Mouse (Mus musculus): ENCODE results near the gene Vps25. TPM values are rescaled to one million over a fixed set of nuclear protein-coding genes. Genes with fewer than 3 reads are reported as not detected.
A peak's percentile ranks its signal among the peaks of the same experiment; 100 is the strongest.

The Vps25 gene
- polyA plus RNA-seq, 1 experiment from 2014 or later, result 118 TPM

DNA sequence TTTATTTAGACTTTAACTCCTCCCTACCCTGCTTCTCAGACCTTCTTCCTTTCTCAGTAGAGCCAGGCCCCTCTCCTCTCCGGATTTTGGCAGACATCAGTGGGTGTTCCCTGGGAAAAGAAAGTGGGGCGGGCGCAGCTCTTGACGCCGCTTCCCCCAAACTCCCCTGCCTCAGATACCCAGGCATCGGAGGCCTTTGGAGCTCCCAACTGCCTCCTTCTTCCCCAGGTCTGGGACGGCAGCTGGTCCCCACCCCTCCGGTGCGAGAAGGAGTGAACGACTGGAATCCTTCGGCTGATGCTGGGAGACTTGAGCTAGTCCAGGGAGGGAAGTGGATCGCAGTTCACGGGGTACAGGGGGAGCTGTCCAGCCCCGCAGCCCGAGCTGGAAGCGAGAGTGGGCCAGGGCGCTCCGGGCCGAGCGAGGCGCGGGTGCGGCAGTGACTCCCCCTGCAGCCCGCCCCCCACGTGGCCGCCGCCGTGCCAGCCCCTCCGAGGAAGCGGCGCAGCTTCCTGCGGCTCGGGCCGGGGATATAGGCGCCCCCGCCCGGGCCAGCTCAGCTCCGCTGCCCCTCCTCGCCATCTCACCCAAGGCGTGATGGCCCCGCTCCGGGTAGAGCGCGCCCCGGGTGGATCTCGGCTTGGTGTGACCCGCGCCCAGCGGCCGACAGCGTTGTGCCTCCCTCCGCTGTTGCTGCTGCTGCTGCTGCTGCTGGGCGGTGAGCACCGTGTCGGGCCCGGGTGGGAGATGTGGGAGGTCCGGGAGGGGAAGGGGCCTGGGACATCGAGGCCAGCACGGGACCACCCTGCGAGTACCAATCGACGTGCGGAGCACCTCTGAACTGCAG lies 7.4 kb upstream of the Vps25 start, which contains the start of gene Ramp2:
TSS of gene Ramp2 (plus strand) at position 174 of the 847 bp plus-strand sequence.
- under 1% methylated on average over 62 of the region's 63 CpGs for WGBS

GRCm38 (mm10) chr11:101246702-101247012 lies 6.8 kb upstream of the Vps25 start:
- Histone ChIP-seq H3K27me3 (peaks cover 23% of the 10 kb centered on the region), H3K4me1 (peaks cover 31% of the 10 kb centered on the region), H3K4me3 (peak overlapping the region; percentile 66), H3K36me3 (no peaks in the 10 kb centered on the region), H3K4me2 (peak overlapping the region; percentile 97), H3K9me3 (no peaks in the 10 kb centered on the region), H3K27ac (peak overlapping the region; percentile 66; the same call in 1 of the 2 replicates), H3K9ac (peak overlapping the region; percentile 85)
- ATAC-seq (ENCODE audit: insufficient number of reproducible peaks, insufficient read depth, low FRiP score, low TSS enrichment, low read depth), result no peak
- 8% methylated on average over 7 of the region's 7 CpGs for WGBS

More for the DNA sequence above, 7.4 kb upstream of the Vps25 start, which contains the start of gene Ramp2:
- Histone ChIP-seq H3K4me1 (peaks cover 31% of the 10 kb centered on the region), H3K27ac (peak within 1 kb of the TSS; percentile 66), H3K9me3 (no peaks in the 10 kb centered on the region), H3K27me3 (peaks cover 23% of the 10 kb centered on the region), H3K4me2 (peak within 1 kb of the TSS; percentile 97), H3K36me3 (no peaks in the 10 kb centered on the region), H3K4me3 (peak within 1 kb of the TSS; percentile 66), H3K9ac (peak within 1 kb of the TSS; percentile 85)
- ATAC-seq (ENCODE audit: insufficient number of reproducible peaks, insufficient read depth, low FRiP score, low TSS enrichment, low read depth), result peak; percentile 69; the same call in 1 of the 2 replicates

DNA sequence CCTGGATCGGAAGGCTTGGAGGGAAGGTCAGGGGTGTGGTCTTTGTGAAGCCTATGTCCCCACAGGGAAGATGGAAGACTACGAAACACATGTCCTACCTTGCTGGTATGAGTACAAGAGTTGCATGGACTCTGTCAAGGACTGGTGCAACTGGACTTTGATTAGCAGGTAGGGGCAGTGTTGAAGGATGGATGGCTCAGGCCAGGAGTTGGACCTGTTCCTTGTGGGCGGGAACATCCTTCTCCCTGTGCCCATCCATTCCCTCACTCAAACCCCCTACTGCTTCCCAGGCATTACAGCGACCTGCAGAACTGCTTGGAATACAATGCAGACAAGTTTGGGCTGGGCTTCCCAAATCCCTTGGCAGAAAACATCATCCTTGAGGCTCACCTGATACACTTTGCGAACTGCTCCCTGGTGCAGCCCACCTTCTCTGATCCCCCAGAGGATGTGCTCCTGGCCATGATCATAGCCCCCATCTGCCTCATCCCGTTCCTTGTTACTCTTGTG lies 5.9 kb upstream of the Vps25 start:
- Histone ChIP-seq H3K4me1 (peaks cover 34% of the 10 kb centered on the region), H3K27ac (no peak overlapping the region), H3K4me3 (peak overlapping the region; percentile 66), H3K9me3 (no peaks in the 10 kb centered on the region), H3K4me2 (peak overlapping the region; percentile 97), H3K36me3 (no peaks in the 10 kb centered on the region), H3K9ac (0 out of 2 replicates have a peak overlapping the region, but pooled peaks have one; percentile 85), H3K27me3 (peaks cover 23% of the 10 kb centered on the region)
- no peak for ATAC-seq (ENCODE audit: insufficient number of reproducible peaks, insufficient read depth, low FRiP score, low TSS enrichment, low read depth)
- 76% methylated on average over 6 of the region's 6 CpGs for WGBS

GRCm38 (mm10) chr11:101248258-101248994 lies 5.1 kb upstream of the Vps25 start:
- 31% methylated on average over 14 of the region's 14 CpGs for WGBS
- Histone ChIP-seq H3K9ac (no peak overlapping the region), H3K9me3 (no peaks in the 10 kb centered on the region)

DNA sequence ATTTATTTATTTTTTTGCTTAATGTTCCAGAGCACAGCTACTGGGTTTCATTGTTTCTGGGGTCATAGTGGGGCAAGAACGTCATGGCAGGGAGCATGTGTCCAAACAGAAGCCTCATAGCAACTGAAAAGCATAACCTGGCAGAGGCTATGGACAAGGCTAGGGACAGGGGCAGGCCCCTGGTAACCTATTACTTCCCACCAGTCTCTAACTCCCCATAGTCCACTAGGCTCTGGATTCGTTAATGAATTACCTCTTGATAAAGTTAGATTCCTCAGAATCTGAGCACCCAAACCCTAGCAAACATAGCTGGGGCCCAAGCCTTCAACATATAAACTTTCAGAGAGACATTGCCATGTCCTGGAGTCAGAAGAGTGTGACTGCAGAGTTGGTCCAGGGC lies 2.5 kb upstream of the Vps25 start:
- ATAC-seq (ENCODE audit: insufficient number of reproducible peaks, insufficient read depth, low FRiP score, low TSS enrichment, low read depth), result no peak
- WGBS, result 84% methylated on average over 2 of the region's 2 CpGs
- peaks cover 19% of the 10 kb centered on the region for H3K27me3 ChIP-seq
- H3K4me1 ChIP-seq, result peaks cover 32% of the 10 kb centered on the region
- H3K9me3 ChIP-seq, result no peaks in the 10 kb centered on the region
- no peak overlapping the region for H3K9ac ChIP-seq
- H3K4me2 ChIP-seq, result no peak overlapping the region
- H3K36me3 ChIP-seq, result peaks cover 3% of the 10 kb centered on the region
- H3K4me3 ChIP-seq, result no peak overlapping the region
- no peak overlapping the region for H3K27ac ChIP-seq

More at GRCm38 (mm10) chr11:101248258-101248994, 5.1 kb upstream of the Vps25 start:
- Histone ChIP-seq H3K4me1 (peaks cover 39% of the 10 kb centered on the region), H3K27me3 (peaks cover 23% of the 10 kb centered on the region), H3K4me2 (peak overlapping the region; percentile 97), H3K36me3 (no peaks in the 10 kb centered on the region), H3K4me3 (no peak overlapping the region), H3K27ac (no peak overlapping the region)
- ATAC-seq (ENCODE audit: insufficient number of reproducible peaks, insufficient read depth, low FRiP score, low TSS enrichment, low read depth), result no peak

- Histone ChIP-seq H3K27ac (peak overlapping the region; percentile 89), H3K9ac (peak overlapping the region; percentile 93), H3K27me3 (peaks cover 3% of the 10 kb centered on the region; the same call in 1 of the 2 replicates), H3K4me2 (peak overlapping the region; percentile 94), H3K4me1 (peaks cover 20% of the 10 kb centered on the region), H3K36me3 (peaks cover 11% of the 10 kb centered on the region), H3K9me3 (no peaks in the 10 kb centered on the region), H3K4me3 (peak overlapping the region; percentile 76)
- no peak for ATAC-seq (ENCODE audit: insufficient number of reproducible peaks, insufficient read depth, low FRiP score, low TSS enrichment, low read depth)
- WGBS, result 7% methylated on average over 7 of the region's 7 CpGs
These were observed 566 bp upstream of the Vps25 start for GRCm38 (mm10) chr11:101252941-101253340.

DNA sequence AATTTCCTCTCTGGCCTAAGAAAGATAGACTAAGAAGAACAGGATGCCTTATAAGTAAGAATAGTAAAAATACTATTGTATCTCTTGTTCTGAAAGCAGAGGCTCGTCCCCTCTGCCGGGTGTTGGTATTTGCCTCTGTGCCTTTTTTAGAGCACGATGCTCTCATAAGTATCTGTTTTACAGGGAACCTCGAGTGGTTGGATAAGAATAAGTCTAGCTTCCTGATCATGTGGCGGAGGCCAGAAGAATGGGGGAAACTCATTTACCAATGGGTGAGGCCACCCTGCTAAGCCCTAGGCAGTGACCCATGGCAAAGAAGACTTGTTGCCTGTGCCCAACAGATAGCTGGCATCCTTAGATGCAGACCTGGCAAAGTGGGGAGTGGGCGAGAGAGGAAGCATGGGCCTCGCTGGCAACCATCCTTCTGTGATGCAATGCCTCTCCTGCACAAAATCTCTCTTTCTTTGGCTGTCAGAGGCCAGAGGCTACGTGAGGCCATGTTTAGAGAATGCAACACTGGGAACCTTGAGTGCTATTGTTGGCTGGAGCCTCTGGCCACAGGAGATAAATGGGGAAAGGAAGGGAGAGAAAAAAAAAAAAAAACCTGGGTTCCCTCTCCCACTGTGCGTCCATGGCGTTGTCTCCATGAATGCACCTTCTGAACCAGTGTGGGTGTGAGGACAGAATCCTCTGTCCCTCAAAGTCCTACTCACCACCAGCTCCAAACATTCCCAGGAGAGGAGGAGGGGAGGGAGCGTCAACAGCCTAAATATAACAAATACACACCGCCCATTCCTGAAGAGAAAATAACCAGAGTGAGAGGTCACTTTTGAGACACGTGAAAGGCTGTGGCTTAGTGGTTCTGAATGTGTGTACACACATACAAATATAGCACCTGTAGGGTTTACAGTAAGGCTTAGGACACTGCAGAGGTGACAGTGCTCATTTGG lies 2.6 kb downstream of the Vps25 start:
- ATAC-seq (ENCODE audit: insufficient number of reproducible peaks, insufficient read depth, low FRiP score, low TSS enrichment, low read depth), result no peak
- Histone ChIP-seq H3K9me3 (no peaks in the 10 kb centered on the region), H3K27me3 (peaks cover 4% of the 10 kb centered on the region; the same call in 1 of the 2 replicates), H3K4me2 (no peak overlapping the region), H3K36me3 (peaks cover 22% of the 10 kb centered on the region), H3K27ac (no peak overlapping the region), H3K9ac (no peak overlapping the region), H3K4me1 (peaks cover 44% of the 10 kb centered on the region), H3K4me3 (no peak overlapping the region)
- 87% methylated on average over 13 of the region's 13 CpGs for WGBS

GRCm38 (mm10) chr11:101259261-101259712 lies 5.8 kb downstream of the Vps25 start:
- Histone ChIP-seq H3K9ac (peak overlapping the region; percentile 83; the same call in 1 of the 2 replicates), H3K36me3 (peaks cover 22% of the 10 kb centered on the region), H3K27me3 (peaks cover 34% of the 10 kb centered on the region), H3K4me3 (peak overlapping the region; percentile 63), H3K9me3 (no peaks in the 10 kb centered on the region), H3K4me1 (peaks cover 57% of the 10 kb centered on the region), H3K4me2 (peak overlapping the region; percentile 98), H3K27ac (peak overlapping the region; percentile 80)
- WGBS, result 34% methylated on average over 6 of the region's 6 CpGs
- no peak for ATAC-seq (ENCODE audit: insufficient number of reproducible peaks, insufficient read depth, low FRiP score, low TSS enrichment, low read depth)

- Histone ChIP-seq H3K27ac (peak within 1 kb of the TSS; percentile 80), H3K9me3 (no peaks in the 10 kb centered on the region), H3K4me2 (peak within 1 kb of the TSS; percentile 98), H3K9ac (peak within 1 kb of the TSS; percentile 83), H3K36me3 (peaks cover 22% of the 10 kb centered on the region), H3K4me3 (peak within 1 kb of the TSS; percentile 63), H3K4me1 (peaks cover 59% of the 10 kb centered on the region), H3K27me3 (peaks cover 42% of the 10 kb centered on the region)
- ATAC-seq (ENCODE audit: insufficient number of reproducible peaks, insufficient read depth, low FRiP score, low TSS enrichment, low read depth), result peak; percentile 82
- under 1% methylated on average over 41 of the region's 43 CpGs for WGBS
These were observed 6.7 kb downstream of the Vps25 start, which contains the start of gene Wnk4 for GRCm38 (mm10) chr11:101259948-101260825. Gene Wnk4 (plus strand): TSS chr11:101260567.
